Mouse (Mus musculus): ENCODE measurements at regions not wholly inside any gene's neighbourhood (a gene's known extent, or its start where the extent isn't known, plus 50 kb on each side); places are given as distances from the start of the nearest gene placed in this dataset.

DNA sequence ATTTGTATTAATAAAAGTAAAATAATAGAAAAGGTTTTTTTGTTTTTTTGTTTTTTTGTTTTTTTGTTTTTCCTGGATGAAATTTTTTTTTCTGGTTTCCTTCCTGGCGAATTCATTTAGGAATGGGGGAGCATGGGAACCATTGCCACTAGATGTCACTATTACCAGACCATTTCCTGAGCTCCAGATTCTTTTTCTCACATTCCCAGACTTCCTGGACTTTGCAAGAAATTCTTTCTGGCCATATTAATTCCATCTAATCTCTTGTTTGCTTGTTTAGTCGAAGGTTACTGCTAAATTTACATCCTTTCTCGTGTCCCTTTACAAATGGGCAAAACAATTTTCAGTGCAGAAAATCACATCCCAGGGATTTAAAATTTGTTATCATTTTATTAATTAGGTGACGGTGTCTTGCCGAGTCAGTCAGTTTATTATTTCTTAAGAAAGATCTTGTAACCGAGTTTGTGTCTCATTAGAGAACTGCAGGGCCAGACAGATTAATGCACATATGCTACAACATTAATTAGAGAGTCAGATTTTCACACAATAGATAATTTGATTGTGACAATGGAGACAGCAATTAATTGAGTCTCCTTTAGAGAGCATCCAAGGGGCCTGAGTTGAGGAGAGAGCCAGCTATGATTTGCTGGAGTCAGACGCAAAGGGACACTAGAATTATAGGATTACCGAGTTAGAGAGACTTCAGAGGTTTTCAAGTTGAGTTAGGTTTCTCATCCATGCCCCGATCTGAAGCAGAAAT is 1702.5 kb upstream of the Tenm2 start:
- peak; percentile 6 for DNase-seq
